Mouse (Mus musculus) small intestine, adult 2 months (tissue): ENCODE data around the gene Plppr1. TPM values are rescaled to one million over a fixed set of nuclear protein-coding genes. Genes with fewer than 3 reads are reported as not detected.
"Not testable (repeated sequence)": the region's sequence is repeated elsewhere in the genome, so short reads cannot be mapped to it uniquely, and the experiment has no call there.

ENCODE experiments used
- H3K27ac ChIP-seq: fragments of 200-500 bp; 2 replicates; pipeline ENCODE4 v1.5.1; 2012; ENCODE audit warnings: low read depth, low read length, control low read depth, inconsistent platforms; ENCODE audit not compliant: insufficient read depth
- H3K27me3 ChIP-seq: fragments of 200-500 bp; 2 replicates; pipeline ENCODE4 v1.6.1; 2012; ENCODE audit warnings: mild to moderate bottlenecking, moderate library complexity, low read length, inconsistent platforms; ENCODE audit not compliant: control insufficient read depth, insufficient read depth
- H3K36me3 ChIP-seq: fragments of 200-500 bp; 2 replicates; pipeline ENCODE4 v1.6.1; 2012; ENCODE audit warnings: mild to moderate bottlenecking, low read length, control low read depth, inconsistent platforms; ENCODE audit not compliant: control insufficient read depth, insufficient read depth
- H3K4me1 ChIP-seq: fragments of 200-500 bp; 2 replicates; pipeline ENCODE4 v1.6.1; 2012; ENCODE audit warnings: low read length, inconsistent platforms, mixed read lengths; ENCODE audit not compliant: control insufficient read depth, insufficient read depth, insufficient read length
- H3K4me3 ChIP-seq: fragments of 200-500 bp; 2 replicates; pipeline ENCODE4 v1.5.1; 2012; ENCODE audit warnings: low read depth, mild to moderate bottlenecking, control low read depth, inconsistent platforms, low read length, moderate library complexity
- CTCF ChIP-seq: fragments of 200-500 bp; IDR thresholded peaks from 2 replicates; pipeline ENCODE4 v1.5.1; 2012; ENCODE audit warnings: low read depth, mild to moderate bottlenecking, control low read depth, inconsistent platforms, low read length, moderate library complexity, mixed read lengths; ENCODE audit not compliant: insufficient replicate concordance, insufficient read length; ENCODE audit errors: extremely low read depth
- POLR2A ChIP-seq: fragments of 200-500 bp; IDR thresholded peaks from 2 replicates; pipeline ENCODE4 v1.6.1; 2012; ENCODE audit warnings: low read depth, mild to moderate bottlenecking, control low read depth, inconsistent platforms, low read length, moderate library complexity
- WGBS: fragments of 180-500 bp; shearing (Covaris S2); methylation state at CpG from one replicate; pipeline ENCODE4 v1.1.7; 2018; 5-methylcytosine and 5-hydroxymethylcytosine counted together
- polyA plus RNA-seq: library from polyadenylated mRNA; depleted of rRNA; stranded (reverse); fragments of >200 nt; gene quantifications from 2 replicates; pipeline ENCODE4 v1.2.3, GENCODE M21; 2012

The Plppr1 gene
- polyA plus RNA-seq, 1 experiment: 0.06 TPM

GRCm38 (mm10) chr4:49357097-49357496, 298.0 kb downstream of the Plppr1 start:
- H3K4me1 ChIP-seq: no peaks in the 10 kb centered on the region
- no peak overlapping the region for H3K4me3 ChIP-seq
- H3K36me3 ChIP-seq: no peaks in the 10 kb centered on the region
- no peak for TF ChIP-seq CTCF
- no peak for TF ChIP-seq POLR2A
- no peaks in the 10 kb centered on the region for H3K27me3 ChIP-seq
- 16% methylated on average over 2 of the region's 2 CpGs for WGBS
- no peak overlapping the region for H3K27ac ChIP-seq

DNA sequence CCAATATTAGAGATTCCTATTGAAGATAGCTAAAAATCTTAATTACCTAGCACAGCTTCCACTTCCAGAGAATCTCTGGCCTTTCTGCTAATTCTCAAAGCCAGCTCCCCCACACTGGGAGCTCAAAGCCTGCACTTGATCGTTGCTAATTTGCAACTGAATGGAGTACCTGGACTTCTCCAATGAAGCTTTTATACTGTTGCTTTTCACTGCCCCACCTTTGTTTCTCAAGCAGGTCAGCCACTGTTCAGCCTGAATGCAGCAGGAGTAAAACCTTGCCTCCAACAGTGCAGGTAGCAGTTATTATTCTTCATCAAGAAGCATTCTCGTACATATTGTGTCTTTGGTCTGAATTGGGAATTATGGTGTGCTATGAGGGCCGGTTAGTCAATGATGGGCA, 309.0 kb downstream of the Plppr1 start:
- WGBS: 87% methylated on average over 3 of the region's 3 CpGs
- H3K4me1 ChIP-seq, H3K27me3 ChIP-seq: not testable (repeated sequence)

DNA sequence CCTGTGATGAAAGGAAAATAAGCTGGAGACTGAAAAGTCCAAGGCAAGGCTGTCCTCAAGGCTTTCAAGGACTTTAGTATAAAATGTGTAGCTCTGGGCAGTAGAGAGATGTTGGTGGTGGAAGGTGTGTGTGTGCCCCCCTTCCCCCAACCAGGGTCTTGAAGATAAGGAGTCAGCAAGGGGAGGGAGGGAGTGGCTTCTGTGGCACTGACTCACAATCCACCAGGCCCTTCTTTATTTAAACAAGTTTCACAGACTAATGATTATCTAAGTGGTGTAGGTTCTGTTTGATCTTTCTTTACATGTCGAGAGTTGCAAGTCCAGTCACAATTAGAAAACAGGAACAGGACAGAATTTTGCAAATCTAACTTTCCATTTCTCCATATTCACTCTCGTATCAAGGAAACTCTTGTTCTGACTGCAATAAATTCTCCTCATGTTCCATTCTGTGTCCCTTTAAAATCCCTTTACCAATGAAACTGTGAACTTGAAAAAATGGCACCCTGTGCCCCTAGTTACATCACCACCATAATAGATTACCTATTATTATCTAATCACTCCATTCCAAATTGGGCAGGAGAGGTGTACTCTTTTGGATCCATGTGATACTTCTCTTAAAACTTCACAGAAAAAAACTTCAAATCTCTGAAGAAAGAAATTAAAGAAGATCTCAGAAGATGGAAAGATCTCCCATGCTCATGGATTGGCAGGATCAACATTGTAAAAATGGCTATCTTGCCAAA, 324.7 kb downstream of the Plppr1 start:
- not testable (repeated sequence) for H3K36me3 ChIP-seq, H3K4me1 ChIP-seq, H3K4me3 ChIP-seq, H3K27me3 ChIP-seq, H3K27ac ChIP-seq
- WGBS: 43% methylated on average over 2 of the region's 2 CpGs

More for the DNA sequence above, 309.0 kb downstream of the Plppr1 start:
- H3K27ac ChIP-seq, H3K36me3 ChIP-seq, H3K4me3 ChIP-seq: not testable (repeated sequence)

- Histone ChIP-seq H3K36me3 (no peaks in the 10 kb centered on the region), H3K27me3 (no peaks in the 10 kb centered on the region), H3K4me1 (no peaks in the 10 kb centered on the region), H3K4me3 (no peak overlapping the region), H3K27ac (no peak overlapping the region)
- 25% methylated on average over 2 of the region's 2 CpGs for WGBS
- TF ChIP-seq CTCF (no peak), POLR2A (no peak)
Measured at GRCm38 (mm10) chr4:49386873-49387272, 327.8 kb downstream of the Plppr1 start.
